Mouse (Mus musculus) brain, embryonic 14.5 days (tissue): ENCODE data around the gene Tgfbr3.

Experiments used
- CTCF ChIP-seq: fragments of 200-500 bp; IDR thresholded peaks from 2 replicates; pipeline ENCODE4 v1.5.1; 2012; ENCODE audit warnings: inconsistent platforms, mild to moderate bottlenecking, moderate library complexity, borderline replicate concordance; ENCODE audit not compliant: insufficient read depth, insufficient read length; ENCODE audit errors: extremely low read depth
- POLR2A ChIP-seq: fragments of 200-500 bp; IDR thresholded peaks from 2 replicates; pipeline ENCODE4 v1.6.1; 2012; ENCODE audit warnings: mild to moderate bottlenecking, inconsistent platforms, borderline replicate concordance; ENCODE audit not compliant: poor library complexity, insufficient read depth, insufficient read length, severe bottlenecking; ENCODE audit errors: extremely low read depth

DNA sequence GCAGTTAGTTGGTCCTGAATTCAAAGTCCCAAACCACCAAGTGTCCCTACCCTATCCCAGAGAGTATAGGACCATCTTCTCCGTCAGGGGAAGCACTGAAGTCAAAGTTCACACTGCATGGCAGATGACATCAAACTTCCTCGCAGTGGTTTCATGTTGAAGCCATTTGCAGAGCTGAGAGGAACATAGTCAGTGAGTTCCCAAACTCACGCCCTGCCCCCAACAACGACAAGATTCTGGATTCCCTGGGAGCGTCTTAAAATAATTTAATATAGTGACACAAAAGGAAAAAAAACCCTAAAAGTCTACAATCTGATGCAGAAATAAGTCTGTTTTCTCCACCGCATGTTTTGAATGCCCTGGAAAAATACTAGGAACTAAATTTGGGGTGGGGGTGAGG is 105.9 kb downstream of the Tgfbr3 start:
- no peak for TF ChIP-seq POLR2A
- TF ChIP-seq CTCF = no peak
